Mouse (Mus musculus): ENCODE data around the gene Cxcl14. TPM values are rescaled to one million over a fixed set of nuclear protein-coding genes. Genes with fewer than 3 reads are reported as not detected.

The Cxcl14 gene
- total and polyA plus RNA-seq, 3 experiments = not detected

DNA sequence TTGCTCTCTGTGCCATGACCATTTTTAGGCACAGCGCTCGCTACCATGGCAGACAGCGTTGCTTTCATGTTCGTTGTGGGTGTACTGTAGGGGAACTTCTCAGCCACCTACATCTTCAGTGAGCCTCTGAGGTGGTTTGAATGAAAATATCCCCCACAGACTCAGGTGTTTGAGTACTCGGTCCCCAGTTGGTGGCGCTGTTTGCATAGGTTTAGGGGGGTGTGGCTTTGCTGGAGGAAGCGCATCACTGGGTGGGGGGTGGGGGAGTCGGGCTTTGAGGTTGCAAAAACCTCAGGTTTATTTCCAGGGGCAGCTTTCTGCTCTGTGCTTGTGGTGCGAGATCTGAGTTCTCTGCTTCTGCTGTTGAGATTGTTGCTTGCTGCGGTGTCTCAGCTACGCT lies 3.0 kb upstream of the Cxcl14 start:
- Histone ChIP-seq H3K4me1 (ENCODE audit: control insufficient read depth in 1 of 2, insufficient read depth in 2 of 2, low read length in 2 of 2) (no peaks in the 10 kb centered on the region), H3K27ac (ENCODE audit: control insufficient read depth, low read depth, low read length) (no peak overlapping the region), H3K9ac (ENCODE audit: control insufficient read depth, low read depth, low read length, poor library complexity, severe bottlenecking) (no peak overlapping the region), H3K36me3 (ENCODE audit: control insufficient read depth in 1 of 2, insufficient read depth in 2 of 2, low read length in 2 of 2) (no peaks in the 10 kb centered on the region), H3K79me2 (ENCODE audit: control insufficient read depth, insufficient read depth, low read length, poor library complexity) (no peaks in the 10 kb centered on the region), H3K9me3 (replicated peaks; ENCODE audit: insufficient read depth, low read length) (no peaks in the 10 kb centered on the region), H3K4me3 (ENCODE audit: control insufficient read depth in 1 of 2, insufficient read depth in 1 of 2, low read depth in 2 of 2, low read length in 2 of 2) (no peak overlapping the region), H3K27me3 (ENCODE audit: control insufficient read depth in 1 of 2, insufficient read depth in 2 of 2, low read length in 2 of 2) (no peaks in the 10 kb centered on the region)
- no peak for DNase-seq (ENCODE audit: low read depth, low spot score)
- TF ChIP-seq NELFE (IDR thresholded peaks at IDR 0.05; ENCODE audit: low read depth, low read length) (no peak), RCOR1 (IDR thresholded peaks at IDR 0.05; ENCODE audit: low read depth, low read length) (no peak), POLR2AphosphoS5 (IDR thresholded peaks at IDR 0.05; ENCODE audit: borderline replicate concordance, low read depth, low read length) (no peak), ZMIZ1 (IDR thresholded peaks at IDR 0.05; ENCODE audit: low read depth, low read length) (no peak), UBTF (IDR thresholded peaks at IDR 0.05; ENCODE audit: borderline replicate concordance, insufficient read depth, low read depth, low read length) (no peak), MEF2A (IDR thresholded peaks at IDR 0.05; ENCODE audit: extremely low read depth, insufficient replicate concordance, low read depth, low read length, poor library complexity, severe bottlenecking) (no peak), SIN3A (IDR thresholded peaks at IDR 0.05; ENCODE audit: low read length) (no peak), POLR2A (IDR thresholded peaks at IDR 0.05; ENCODE audit: control insufficient read depth in 1 of 2, insufficient read depth in 1 of 2, low read depth in 1 of 2, low read length in 2 of 2, poor library complexity in 1 of 2) (no peak), GATA1 (IDR thresholded peaks at IDR 0.05; ENCODE audit: low read depth, low read length) (no peak), MAX (IDR thresholded peaks at IDR 0.05; ENCODE audit: low read length) (no peak), MAFK (IDR thresholded peaks at IDR 0.05; ENCODE audit: borderline replicate concordance, low read depth, low read length) (no peak), ELF1 (IDR thresholded peaks at IDR 0.05; ENCODE audit: low read depth, low read length) (no peak), CTCF (IDR thresholded peaks at IDR 0.05 in 2 of 3, conservative IDR thresholded peaks at IDR 0.05 in 1 of 3; ENCODE audit: control insufficient read depth in 1 of 3, insufficient read depth in 1 of 3, low read depth in 2 of 3, low read length in 3 of 3, poor library complexity in 1 of 3, severe bottlenecking in 1 of 3) (no peak), KAT2A (conservative IDR thresholded peaks at IDR 0.05; ENCODE audit: low read depth, low read length) (no peak), JUND (IDR thresholded peaks at IDR 0.05; ENCODE audit: low read depth, low read length) (no peak), TBP (IDR thresholded peaks at IDR 0.05; ENCODE audit: low read depth, low read length) (no peak), MYC (IDR thresholded peaks at IDR 0.05; ENCODE audit: low read depth, low read length) (no peak), BHLHE40 (IDR thresholded peaks at IDR 0.05; ENCODE audit: borderline replicate concordance, low read depth, low read length) (no peak), SMC3 (IDR thresholded peaks at IDR 0.05; ENCODE audit: low read depth, low read length) (no peak)

DNA sequence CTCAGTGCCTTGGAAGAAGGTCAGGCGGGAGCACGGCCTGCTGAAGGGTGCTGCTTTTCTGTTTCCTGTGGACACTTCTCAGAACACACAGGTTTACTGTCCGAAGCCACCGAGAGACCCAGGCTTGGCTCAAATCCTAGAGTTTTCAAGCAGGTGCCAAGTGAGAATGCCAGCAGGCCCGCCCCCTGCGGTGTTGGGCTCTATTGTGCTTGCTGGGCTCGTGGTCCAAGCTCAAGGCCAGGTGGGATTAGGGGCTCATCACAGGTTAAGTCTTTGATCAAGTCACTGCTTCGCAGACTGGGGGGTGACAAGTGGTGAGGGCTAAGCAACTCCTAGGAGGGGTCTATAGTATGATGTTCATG lies 289 bp upstream of the Cxcl14 start:
- no peaks in the 10 kb centered on the region for H3K9me3 ChIP-seq (replicated peaks; ENCODE audit: insufficient read depth, low read length)
- H3K27me3 ChIP-seq (ENCODE audit: control insufficient read depth in 1 of 2, insufficient read depth in 2 of 2, low read length in 2 of 2) = no peaks in the 10 kb centered on the region
- H3K27ac ChIP-seq (ENCODE audit: control insufficient read depth, low read depth, low read length) = no peak overlapping the region
- H3K4me1 ChIP-seq (ENCODE audit: control insufficient read depth in 1 of 2, insufficient read depth in 2 of 2, low read length in 2 of 2) = no peaks in the 10 kb centered on the region
- DNase-seq (ENCODE audit: low read depth, low spot score) = no peak
- no peak overlapping the region for H3K9ac ChIP-seq (ENCODE audit: control insufficient read depth, low read depth, low read length, poor library complexity, severe bottlenecking)
- TF ChIP-seq ETS1 (IDR thresholded peaks at IDR 0.05; ENCODE audit: low read depth, low read length) = no peak
- no peak overlapping the region for H3K4me3 ChIP-seq (ENCODE audit: control insufficient read depth in 1 of 2, insufficient read depth in 1 of 2, low read depth in 2 of 2, low read length in 2 of 2)
- H3K36me3 ChIP-seq (ENCODE audit: control insufficient read depth in 1 of 2, insufficient read depth in 2 of 2, low read length in 2 of 2) = no peaks in the 10 kb centered on the region
- no peaks in the 10 kb centered on the region for H3K79me2 ChIP-seq (ENCODE audit: control insufficient read depth, insufficient read depth, low read length, poor library complexity)
